Mouse (Mus musculus): ENCODE results near the gene Dpp6.

GRCm38 (mm10) chr5:27242078-27242477 lies 425.1 kb downstream of the Dpp6 start:
- TF ChIP-seq CTCF (IDR thresholded peaks at IDR 0.05; ENCODE audit: low read depth) (no peak), EP300 (IDR thresholded peaks at IDR 0.05; ENCODE audit: low read depth) (no peak)

Measured in liver, postnatal 0 days (tissue).